Mouse (Mus musculus) spleen, postnatal 4 days (tissue): ENCODE data around the gene Osbpl6.

Experiments
- DNase-seq, 2 experiments: peaks; one replicate each; pipeline ENCODE4 v3.0.0; 2022; ENCODE audit warnings: low spot score in 2 of 2

The Osbpl6 gene

DNA sequence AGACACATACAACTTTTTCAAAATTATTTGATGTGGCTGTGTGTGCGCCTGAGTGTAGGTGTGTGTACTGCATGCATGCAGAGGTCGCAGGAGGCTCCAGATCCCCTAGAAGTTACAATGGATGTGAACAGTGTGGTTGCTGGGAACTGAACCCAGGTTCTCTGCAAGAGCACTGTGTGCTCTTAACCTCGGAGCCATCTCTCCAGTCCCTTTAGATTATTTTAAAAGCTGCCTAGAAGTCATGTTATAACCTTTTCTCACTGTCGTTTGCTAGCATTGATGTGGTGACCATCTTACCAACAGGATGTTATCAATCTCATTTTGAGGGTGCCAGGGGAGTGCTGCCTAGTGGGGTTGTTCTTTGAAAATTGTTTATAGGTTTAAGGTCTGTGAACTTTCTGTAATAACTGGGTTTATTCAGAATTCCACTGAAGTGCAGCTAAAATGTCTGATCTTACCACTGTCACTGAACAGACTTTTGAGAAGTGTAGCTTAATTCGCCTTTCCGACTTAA is 15.2 kb downstream of the Osbpl6 start:
- no peak for DNase-seq

- no peak for DNase-seq
Measured at GRCm38 (mm10) chr2:76426816-76427215, 20.5 kb downstream of the Osbpl6 start.

GRCm38 (mm10) chr2:76429318-76429717 is 23.0 kb downstream of the Osbpl6 start:
- DNase-seq, result no peak

DNA sequence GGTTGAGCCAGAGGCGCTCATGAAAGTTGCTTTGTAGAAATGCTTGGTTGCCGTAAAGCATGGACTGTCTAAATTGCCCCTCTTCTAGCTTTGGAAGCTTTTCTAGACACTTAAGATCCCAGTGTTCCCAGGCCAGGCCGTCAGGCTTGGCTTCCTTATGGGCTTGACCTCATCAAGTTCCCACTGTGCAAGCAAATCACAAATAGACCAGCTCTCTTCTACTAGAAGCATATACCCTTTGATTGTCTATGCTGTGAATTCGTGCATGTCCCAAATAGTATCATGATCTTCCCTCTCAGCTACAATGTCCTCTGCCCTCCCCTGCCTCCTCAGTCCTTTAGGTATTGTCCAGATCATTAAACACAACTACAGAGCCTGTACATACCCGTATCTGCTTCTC is 23.5 kb downstream of the Osbpl6 start:
- no peak for DNase-seq

DNA sequence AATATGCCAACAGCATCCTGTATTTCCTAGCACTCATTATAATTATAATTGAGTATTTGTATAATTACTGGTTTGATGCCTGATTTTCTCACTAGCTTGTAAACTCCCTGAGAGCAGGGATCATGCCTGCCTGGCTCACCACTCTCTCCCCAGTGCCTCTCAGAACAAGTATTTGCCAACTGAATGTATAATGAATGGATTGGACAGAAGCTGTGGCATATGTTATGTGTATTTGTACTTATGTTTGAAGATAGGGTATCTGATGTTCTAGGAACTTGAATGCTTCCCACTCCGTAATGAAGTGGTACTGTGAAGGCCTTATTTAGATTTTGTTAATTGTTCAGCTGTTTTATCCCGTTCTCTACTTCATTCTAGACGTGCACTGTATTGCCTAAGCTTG is 24.2 kb downstream of the Osbpl6 start:
- no peak for DNase-seq

GRCm38 (mm10) chr2:76434224-76434623 is 27.9 kb downstream of the Osbpl6 start:
- no peak for DNase-seq

- no peak for DNase-seq
Measured at GRCm38 (mm10) chr2:76435667-76436239, 29.4 kb downstream of the Osbpl6 start.

GRCm38 (mm10) chr2:76437372-76437771 is 31.1 kb downstream of the Osbpl6 start:
- DNase-seq, result no peak

GRCm38 (mm10) chr2:76439540-76439939 is 33.2 kb downstream of the Osbpl6 start:
- no peak for DNase-seq

- DNase-seq, result no peak
Measured at GRCm38 (mm10) chr2:76442086-76442485, 35.8 kb downstream of the Osbpl6 start.

DNA sequence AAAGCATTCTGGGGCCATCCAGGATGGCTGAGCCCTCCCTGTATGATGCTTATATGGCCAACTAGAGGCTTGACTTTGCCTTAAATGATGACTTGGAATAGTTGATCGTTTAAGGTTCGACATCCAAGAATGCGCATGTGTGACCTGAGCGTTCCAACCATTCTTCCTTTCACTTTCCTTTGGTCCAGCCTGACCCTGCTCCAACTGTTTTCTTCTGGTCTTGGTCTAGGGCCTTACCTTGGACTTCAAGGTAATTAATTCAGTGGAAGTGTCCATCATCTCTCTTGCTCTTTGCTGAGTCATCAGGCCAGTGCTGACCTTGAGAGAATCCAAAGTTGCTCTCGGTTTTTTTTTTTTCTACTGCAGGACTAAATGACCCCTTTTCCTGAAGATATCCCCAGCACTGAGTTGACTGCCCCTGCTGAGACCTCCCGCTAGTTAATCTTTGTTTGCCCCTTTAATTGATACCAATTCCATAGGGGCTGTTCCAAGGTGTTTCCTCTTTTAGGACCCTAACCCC is 43.6 kb downstream of the Osbpl6 start:
- no peak for DNase-seq

DNA sequence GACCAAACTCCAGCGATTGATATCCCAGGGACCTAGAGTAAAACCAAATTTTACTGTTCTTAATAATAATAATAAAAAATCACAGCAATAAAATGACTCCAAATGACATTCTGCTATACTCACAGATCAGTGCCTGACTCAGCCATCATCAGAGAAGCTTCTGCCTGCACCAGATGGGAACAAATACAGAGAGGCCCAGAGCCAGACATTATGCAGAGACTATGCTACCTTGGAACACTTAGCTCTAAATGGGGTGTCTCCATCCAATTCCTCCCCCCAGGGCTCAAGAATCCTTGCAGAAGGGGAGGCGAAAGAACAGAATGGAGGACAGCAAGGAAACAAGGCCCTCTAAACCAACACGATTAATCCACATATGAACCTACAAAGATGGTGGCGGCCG is 60.4 kb downstream of the Osbpl6 start:
- DNase-seq, result no peak

DNA sequence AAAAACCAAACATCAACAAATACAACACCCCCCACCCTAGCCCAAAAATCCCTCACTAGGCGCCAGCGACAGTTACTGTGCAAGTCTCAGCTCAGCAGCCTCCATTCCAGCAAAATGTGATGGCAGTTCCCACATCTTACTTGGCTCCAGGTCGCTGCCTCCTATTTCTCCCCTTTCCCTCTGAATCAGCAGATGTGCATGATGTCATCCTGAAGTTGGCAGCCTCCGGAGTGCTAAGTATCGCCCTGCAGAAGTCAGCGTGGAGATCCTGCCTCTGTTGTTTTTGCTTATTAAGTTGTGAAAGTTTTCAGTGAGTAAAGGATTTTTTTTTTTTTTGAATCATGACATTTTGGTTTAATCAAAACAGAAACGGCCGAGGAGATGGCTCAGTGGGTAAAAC is 61.9 kb downstream of the Osbpl6 start:
- DNase-seq, result no peak

- DNase-seq, result no peak
Measured at GRCm38 (mm10) chr2:76469091-76469750, 62.9 kb downstream of the Osbpl6 start.

- no peak for DNase-seq
Measured at GRCm38 (mm10) chr2:76469751-76470099, 63.4 kb downstream of the Osbpl6 start.

GRCm38 (mm10) chr2:76470391-76470790 is 64.1 kb downstream of the Osbpl6 start:
- DNase-seq, result no peak

DNA sequence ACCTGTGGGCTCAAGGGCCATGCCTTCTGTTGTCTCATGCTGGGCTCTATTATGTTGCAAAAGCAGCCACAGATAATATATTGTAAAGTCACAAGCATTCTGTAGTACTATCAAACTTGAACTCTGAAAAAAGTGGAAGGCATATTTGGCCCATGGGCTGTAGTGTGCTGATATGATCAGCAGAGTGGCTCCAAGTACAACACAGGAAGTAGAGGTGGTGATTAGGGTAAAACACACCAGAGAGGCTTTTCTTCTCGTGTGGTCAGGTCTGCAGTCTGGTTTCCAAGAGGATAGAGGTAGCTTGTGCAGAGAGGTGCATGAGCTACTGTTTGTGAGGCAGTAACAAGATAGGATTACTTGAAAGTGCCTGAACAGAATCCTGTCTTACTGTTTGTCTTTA is 69.5 kb downstream of the Osbpl6 start:
- DNase-seq, result no peak

GRCm38 (mm10) chr2:76488764-76489163 is 82.5 kb downstream of the Osbpl6 start:
- no peak for DNase-seq

GRCm38 (mm10) chr2:76490198-76490597 is 83.9 kb downstream of the Osbpl6 start:
- no peak for DNase-seq

DNA sequence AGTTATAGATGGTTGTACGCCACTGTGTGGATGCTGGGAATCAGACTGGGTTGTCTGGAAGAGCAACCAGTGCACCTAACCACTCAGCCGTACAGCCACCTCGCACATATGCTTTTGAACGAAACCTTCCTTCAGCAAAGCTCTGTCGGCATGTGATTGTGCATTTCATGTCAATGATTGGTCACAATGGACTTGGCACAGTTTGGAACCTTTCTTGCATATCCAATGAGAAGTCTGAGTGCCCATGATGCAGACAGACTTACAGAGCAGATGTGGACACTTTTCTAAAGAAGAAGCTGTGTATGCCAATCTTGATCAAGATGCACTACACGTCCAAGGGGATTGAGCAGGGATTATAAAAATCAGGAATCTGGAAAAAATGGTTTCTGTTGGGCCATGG is 85.1 kb downstream of the Osbpl6 start:
- no peak for DNase-seq

- no peak for DNase-seq
Measured at GRCm38 (mm10) chr2:76492224-76492623, 85.9 kb downstream of the Osbpl6 start.

DNA sequence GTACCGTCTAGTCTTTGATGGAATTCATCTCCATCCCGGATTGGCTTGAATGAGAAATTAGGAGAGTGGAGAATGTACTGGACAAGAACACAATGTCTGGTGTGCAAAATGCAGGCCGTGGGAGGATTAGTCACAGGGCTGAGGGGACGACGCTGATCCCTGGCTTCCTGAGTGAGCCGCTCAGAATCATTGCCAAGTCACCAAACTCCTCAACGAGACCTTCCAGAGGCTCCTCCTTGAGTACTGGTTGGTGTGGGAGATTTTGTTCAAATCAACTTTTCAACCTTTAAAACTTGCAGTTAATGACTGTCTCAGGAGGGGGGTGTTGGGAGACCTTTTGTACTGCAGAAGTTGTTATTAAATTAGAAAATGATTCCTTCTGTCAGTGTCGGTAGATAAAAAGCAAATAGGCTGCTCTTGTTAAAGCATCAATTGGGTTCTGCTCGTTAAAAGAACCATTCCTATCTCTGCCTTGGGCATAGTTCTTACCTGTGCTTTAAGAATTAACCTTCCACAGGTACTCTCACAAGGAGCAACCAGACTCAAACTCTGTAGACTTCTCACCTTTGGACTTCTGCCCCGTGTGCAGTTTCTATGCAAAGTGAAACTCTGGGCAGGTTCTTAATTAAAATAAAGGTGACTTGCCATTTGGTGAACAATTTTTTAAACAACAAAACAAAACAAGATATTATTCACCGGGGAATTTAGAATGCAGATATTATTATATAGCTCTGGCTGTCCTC is 89.9 kb downstream of the Osbpl6 start:
- DNase-seq, result no peak

DNA sequence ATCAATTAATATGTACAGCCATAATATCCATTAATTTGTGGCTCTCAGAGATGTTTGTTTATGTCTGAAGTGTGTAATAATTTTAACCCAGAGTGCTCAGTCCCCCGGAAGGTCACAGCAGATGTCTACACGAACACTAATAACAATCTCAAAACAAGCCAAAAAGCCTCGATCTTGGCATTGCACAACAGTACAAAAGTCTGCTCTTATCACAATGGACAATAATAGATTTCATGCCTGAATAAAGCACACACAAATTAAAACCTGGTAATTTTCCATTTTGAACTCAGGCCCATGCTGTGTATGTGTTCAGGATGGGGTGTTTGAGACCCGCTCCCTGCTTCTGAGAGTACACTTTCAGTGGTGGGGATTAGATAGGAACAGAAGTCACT is 90.4 kb downstream of the Osbpl6 start:
- no peak for DNase-seq
